Mouse (Mus musculus) lung, postnatal 0 days (tissue): Measurements from ENCODE around the gene Gdpd5.

Experiments
- CTCF ChIP-seq: IDR thresholded peaks from 2 replicates; pipeline ENCODE4 v1.5.1; 2016; ENCODE audit warnings: antibody characterized with exemption, mild to moderate bottlenecking
- EP300 ChIP-seq: IDR thresholded peaks from 2 replicates; pipeline ENCODE4 v1.6.1; 2016; ENCODE audit warnings: antibody characterized with exemption, mild to moderate bottlenecking, control low read depth

DNA sequence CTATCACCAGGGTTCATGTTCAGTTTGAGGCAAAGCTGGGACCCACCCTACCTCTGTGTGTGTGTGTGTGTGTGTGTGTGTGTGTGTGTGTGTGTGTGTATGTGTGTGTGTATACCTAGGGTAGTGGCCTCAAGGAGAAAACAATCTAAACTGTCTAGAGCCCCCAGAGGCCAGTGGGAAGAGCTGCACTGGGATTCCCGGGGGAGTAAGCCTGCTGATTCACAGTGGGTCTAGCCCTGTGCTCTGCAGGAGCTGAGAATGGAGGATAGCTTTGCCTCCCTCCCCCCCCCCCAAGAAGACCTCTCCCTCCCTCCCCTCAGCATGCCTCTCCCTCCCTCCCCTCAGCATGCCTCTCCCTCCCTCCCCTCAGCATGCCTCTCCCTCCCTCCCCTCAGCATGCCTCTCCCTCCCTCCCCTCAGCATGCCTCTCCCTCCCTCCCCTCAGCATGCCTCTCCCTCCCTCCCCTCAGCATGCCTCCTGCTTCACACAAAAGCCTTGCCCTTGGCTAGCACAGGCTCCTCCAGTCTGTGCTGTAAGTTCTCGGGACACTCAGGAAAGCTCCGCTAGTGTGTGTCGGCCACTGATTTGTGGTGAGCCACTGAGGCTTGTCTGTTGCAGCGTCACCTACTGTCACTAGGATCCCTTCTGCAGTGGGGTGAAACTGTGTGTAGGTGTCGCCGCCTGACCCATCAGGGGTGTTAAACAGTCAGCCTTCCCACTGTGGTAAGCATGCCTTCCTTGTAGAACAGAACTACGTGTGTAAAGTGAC lies 24.4 kb downstream of the Gdpd5 start:
- TF ChIP-seq CTCF (no peak), EP300 (no peak)
